Mouse (Mus musculus) heart, adult 2 months (tissue): Measurements from ENCODE around the gene Ppp6r2. TPM values are rescaled to one million over a fixed set of nuclear protein-coding genes. Genes with fewer than 3 reads are reported as not detected.

Source experiments
- DNase-seq, 2 experiments: peaks; one replicate each; pipeline ENCODE4 v3.0.0; 2021
- H3K27ac ChIP-seq: fragments of 200-600 bp; 2 replicates; pipeline ENCODE4 v1.8.1; 2022
- H3K27me3 ChIP-seq: fragments of 200-500 bp; 2 replicates; pipeline ENCODE4 v1.6.1; 2012; ENCODE audit warnings: mild to moderate bottlenecking, low read length, inconsistent platforms, mixed read lengths; ENCODE audit not compliant: control insufficient read depth, insufficient read depth
- H3K36me3 ChIP-seq: fragments of 200-500 bp; 2 replicates; pipeline ENCODE4 v1.6.1; 2012; ENCODE audit warnings: low read length, inconsistent platforms; ENCODE audit not compliant: control insufficient read depth, insufficient read depth
- H3K4me1 ChIP-seq: fragments of 200-500 bp; 2 replicates; pipeline ENCODE4 v1.6.1; 2011; ENCODE audit warnings: low read length; ENCODE audit not compliant: control insufficient read depth, insufficient read depth
- H3K4me3 ChIP-seq: fragments of 200-600 bp; 2 replicates; pipeline ENCODE4 v1.8.1; 2022
- H3K79me2 ChIP-seq: fragments of 200-500 bp; replicated peaks from 2 replicates; pipeline ENCODE4 v1.6.1; 2012; ENCODE audit warnings: mild to moderate bottlenecking, inconsistent platforms, low read length, moderate library complexity, mixed read lengths; ENCODE audit not compliant: control insufficient read depth, insufficient read depth
- H3K9ac ChIP-seq: fragments of 200-500 bp; 2 replicates; pipeline ENCODE4 v1.6.1; 2012; ENCODE audit warnings: low read depth, mild to moderate bottlenecking, control low read depth, inconsistent platforms, low read length, mixed read lengths
- CTCF ChIP-seq: fragments of 200-600 bp; IDR thresholded peaks from 2 replicates; pipeline ENCODE4 v1.8.1; 2022; ENCODE audit warnings: antibody characterized with exemption, mild to moderate bottlenecking, moderate library complexity
- EP300 ChIP-seq: fragments of 200-500 bp; IDR thresholded peaks from 2 replicates; pipeline ENCODE4 v1.6.1; 2011; ENCODE audit warnings: low read depth, low read length, control low read depth; ENCODE audit not compliant: insufficient read depth
- POLR2A ChIP-seq: fragments of 200-500 bp; IDR thresholded peaks from 2 replicates; pipeline ENCODE4 v1.6.1; 2011; ENCODE audit warnings: mild to moderate bottlenecking, low read depth, low read length, control low read depth; ENCODE audit not compliant: insufficient read depth
- WGBS: fragments of 180-500 bp; shearing (Covaris S2); methylation state at CpG from one replicate; pipeline ENCODE4 v1.1.7; 2018; 5-methylcytosine and 5-hydroxymethylcytosine counted together
- intact Hi-C: fragments of 180-260 bp; cut with DNase I; formaldehyde crosslinking; loops from one replicate; pipeline ENCODE4 v1.15.1; 2025
- polyA plus RNA-seq: library from polyadenylated mRNA; depleted of rRNA; stranded (reverse); fragments of >200 nt; gene quantifications from 2 replicates; pipeline ENCODE4 v1.2.3, GENCODE M21; 2012
- total RNA-seq, 2 experiments: library from RNA; stranded (reverse); gene quantifications; 2 replicates each; pipeline ENCODE4 v1.2.3; 2021

Gene Ppp6r2
- total and polyA plus RNA-seq, 3 experiments = 66.7 to 107 (median 79.0) TPM

- 71% methylated on average over 7 of the region's 7 CpGs for WGBS
- no peak overlapping the region for H3K9ac ChIP-seq
- no peak overlapping the region for H3K27ac ChIP-seq
- no peaks in the 10 kb centered on the region for H3K36me3 ChIP-seq
- intact Hi-C loops = no loop called here
- DNase-seq = no peak
- H3K79me2 ChIP-seq = no peaks in the 10 kb centered on the region
- H3K4me3 ChIP-seq = no peak overlapping the region
- H3K27me3 ChIP-seq = no peaks in the 10 kb centered on the region
- H3K4me1 ChIP-seq = no peaks in the 10 kb centered on the region
- TF ChIP-seq POLR2A (no peak), CTCF (no peak), EP300 (no peak)
These were observed 74.8 kb downstream of the Ppp6r2 start for GRCm38 (mm10) chr15:89286114-89286513.

GRCm38 (mm10) chr15:89286582-89286981 lies 75.2 kb downstream of the Ppp6r2 start:
- Histone ChIP-seq H3K79me2 (no peaks in the 10 kb centered on the region), H3K9ac (no peak overlapping the region), H3K36me3 (no peaks in the 10 kb centered on the region), H3K4me1 (no peaks in the 10 kb centered on the region), H3K27me3 (no peaks in the 10 kb centered on the region), H3K4me3 (no peak overlapping the region), H3K27ac (no peak overlapping the region)
- no peak for DNase-seq
- TF ChIP-seq CTCF = no peak
- no peak for TF ChIP-seq POLR2A
- TF ChIP-seq EP300 = no peak
- intact Hi-C loops = no loop called here
- WGBS = 84% methylated on average over 5 of the region's 5 CpGs

GRCm38 (mm10) chr15:89288227-89288767 lies 76.9 kb downstream of the Ppp6r2 start:
- 74% methylated on average over 23 of the region's 23 CpGs for WGBS
- intact Hi-C loops = no loop called here
- Histone ChIP-seq H3K4me3 (no peak overlapping the region), H3K27ac (no peak overlapping the region), H3K9ac (no peak overlapping the region), H3K79me2 (no peaks in the 10 kb centered on the region), H3K4me1 (no peaks in the 10 kb centered on the region), H3K36me3 (no peaks in the 10 kb centered on the region), H3K27me3 (no peaks in the 10 kb centered on the region)
- no peak for DNase-seq
- TF ChIP-seq POLR2A (no peak), EP300 (no peak), CTCF (no peak)

GRCm38 (mm10) chr15:89289455-89289854 lies 78.1 kb downstream of the Ppp6r2 start:
- WGBS = 94% methylated on average over 11 of the region's 11 CpGs
- H3K9ac ChIP-seq = no peak overlapping the region
- TF ChIP-seq EP300 (no peak), POLR2A (no peak), CTCF (no peak)
- no peaks in the 10 kb centered on the region for H3K79me2 ChIP-seq
- H3K4me1 ChIP-seq = no peaks in the 10 kb centered on the region
- H3K4me3 ChIP-seq = no peak overlapping the region
- no peaks in the 10 kb centered on the region for H3K36me3 ChIP-seq
- no peak overlapping the region for H3K27ac ChIP-seq
- intact Hi-C loops = no loop called here
- no peak for DNase-seq
- H3K27me3 ChIP-seq = no peaks in the 10 kb centered on the region

- Histone ChIP-seq H3K27ac (no peak overlapping the region), H3K9ac (no peak overlapping the region), H3K4me1 (peaks cover 2% of the 10 kb centered on the region), H3K36me3 (no peaks in the 10 kb centered on the region), H3K27me3 (no peaks in the 10 kb centered on the region), H3K79me2 (no peaks in the 10 kb centered on the region), H3K4me3 (no peak overlapping the region)
- TF ChIP-seq CTCF (no peak), POLR2A (no peak), EP300 (no peak)
- no peak for DNase-seq
- WGBS = 85% methylated on average over 3 of the region's 3 CpGs
- intact Hi-C loops = no loop called here
These were observed 80.2 kb downstream of the Ppp6r2 start for GRCm38 (mm10) chr15:89291521-89291920.

- H3K36me3 ChIP-seq = no peaks in the 10 kb centered on the region
- no peak overlapping the region for H3K9ac ChIP-seq
- DNase-seq = no peak
- H3K27me3 ChIP-seq = no peaks in the 10 kb centered on the region
- peaks cover 2% of the 10 kb centered on the region for H3K4me1 ChIP-seq
- TF ChIP-seq CTCF (no peak), POLR2A (no peak), EP300 (no peak)
- no peak overlapping the region for H3K4me3 ChIP-seq
- intact Hi-C loops = no loop called here
- no peaks in the 10 kb centered on the region for H3K79me2 ChIP-seq
- WGBS = 15% methylated on average over 2 of the region's 2 CpGs
- no peak overlapping the region for H3K27ac ChIP-seq
These were observed 81.4 kb downstream of the Ppp6r2 start for GRCm38 (mm10) chr15:89292795-89293194.
